Mouse (Mus musculus): ENCODE measurements around the gene Grn.
"Not testable (repeated sequence)": the region's sequence is repeated elsewhere in the genome, so short reads cannot be mapped to it uniquely, and the experiment has no call there.

The Grn gene

DNA sequence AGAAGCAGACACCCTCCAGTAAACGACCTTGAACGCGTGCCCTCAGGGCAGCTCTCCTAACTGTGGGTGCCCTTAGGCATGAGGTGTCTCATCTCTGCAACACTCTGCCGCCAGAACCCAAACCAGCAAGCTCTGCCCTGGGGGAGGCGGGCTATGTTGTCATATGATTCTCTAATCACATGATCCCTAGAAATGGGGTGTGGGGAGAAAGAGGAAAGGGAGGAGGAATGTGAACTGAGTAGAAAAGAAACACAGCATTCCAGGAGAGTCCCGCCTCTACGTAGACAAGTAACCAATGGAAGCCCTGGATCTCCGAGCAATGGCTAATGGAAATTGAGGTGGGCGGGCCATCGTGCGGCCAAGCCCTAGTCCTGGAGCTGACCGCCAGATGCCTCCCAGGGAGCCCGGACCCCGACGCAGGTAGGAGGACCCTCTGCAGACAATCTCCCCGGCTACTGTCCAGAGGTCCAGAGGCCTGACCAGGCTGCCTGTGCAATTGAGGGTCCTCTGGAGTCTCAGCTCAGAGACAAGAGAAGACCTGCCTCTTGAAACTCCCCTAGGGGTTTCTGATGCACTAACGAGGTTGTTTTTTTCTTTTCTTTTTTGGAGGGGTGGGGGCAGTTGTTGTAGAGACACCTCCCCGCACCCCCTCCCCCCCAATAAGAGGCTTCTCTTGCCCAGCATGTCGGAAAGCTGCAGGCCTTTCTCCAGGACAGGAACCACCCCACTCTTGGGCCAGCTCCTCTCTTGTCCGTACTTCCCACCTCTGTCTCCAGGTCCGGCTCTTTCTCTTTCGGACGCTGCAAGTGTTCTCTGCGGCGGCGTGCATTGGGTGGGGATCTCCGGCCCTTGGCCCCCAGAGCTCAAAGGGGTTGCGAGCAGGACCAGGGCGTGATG, at the start of gene Grn:
Gene Grn (plus strand): TSS at position 195 of the 897 bp plus-strand sequence.
- no peak for DNase-seq (ENCODE audit: extremely low spot score, low read depth, low spot score)

DNA sequence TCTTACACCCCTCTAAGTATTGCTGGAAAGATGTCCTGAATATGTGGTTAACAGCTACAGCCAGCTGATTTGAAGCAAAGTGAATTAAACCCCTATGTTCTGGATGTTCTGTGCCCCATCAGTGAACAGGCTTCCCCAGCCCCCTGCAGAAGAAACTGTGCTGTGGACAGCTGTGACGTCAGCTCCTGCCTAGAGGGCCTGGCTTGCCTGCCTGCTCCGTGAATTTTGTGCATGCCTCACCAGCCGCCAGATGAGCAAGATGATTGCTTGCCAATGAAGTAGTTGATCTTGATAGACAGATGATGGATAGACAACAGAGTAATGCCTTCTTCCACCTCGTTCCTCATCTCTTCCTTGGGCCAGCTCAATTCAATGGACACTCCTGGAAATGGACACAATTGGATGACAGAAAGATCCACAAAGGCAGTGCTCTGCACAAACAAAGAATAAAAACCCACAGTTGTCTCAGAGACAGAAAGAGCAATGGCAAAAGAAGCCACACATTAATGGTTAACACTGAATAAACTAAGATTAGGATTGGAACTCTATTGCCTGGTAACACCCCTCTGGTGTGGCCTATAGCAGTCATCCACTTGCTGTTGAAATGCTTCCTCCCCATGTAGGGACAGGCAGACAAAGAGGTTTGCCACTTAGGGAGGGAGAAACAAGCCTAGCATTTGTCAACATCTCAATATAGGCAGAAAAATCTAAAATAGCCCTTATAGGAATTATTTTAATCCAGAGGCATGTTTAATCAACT, 48.6 kb upstream of the Grn start:
- DNase-seq (ENCODE audit: extremely low spot score, low read depth, low spot score) = no peak

DNA sequence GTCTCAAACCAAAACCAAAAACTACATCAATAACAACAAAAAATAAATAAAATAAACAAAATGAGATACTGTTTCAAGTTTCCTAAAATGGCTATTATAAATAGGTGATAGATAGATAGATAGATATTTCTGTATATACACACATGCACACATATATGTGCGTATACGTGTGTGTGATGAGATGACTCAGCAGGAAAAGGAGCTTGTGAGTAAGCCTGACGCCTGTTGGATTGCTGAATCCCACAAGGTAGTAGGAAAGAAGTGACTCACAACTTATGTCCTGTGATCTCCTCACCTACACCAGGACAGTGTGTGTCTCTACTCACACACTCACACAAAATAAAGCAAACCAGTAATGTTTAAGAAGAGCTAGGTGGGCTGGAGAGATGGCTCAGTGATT, 47.3 kb upstream of the Grn start:
- DNase-seq (ENCODE audit: extremely low spot score, low read depth, low spot score) = no peak

DNA sequence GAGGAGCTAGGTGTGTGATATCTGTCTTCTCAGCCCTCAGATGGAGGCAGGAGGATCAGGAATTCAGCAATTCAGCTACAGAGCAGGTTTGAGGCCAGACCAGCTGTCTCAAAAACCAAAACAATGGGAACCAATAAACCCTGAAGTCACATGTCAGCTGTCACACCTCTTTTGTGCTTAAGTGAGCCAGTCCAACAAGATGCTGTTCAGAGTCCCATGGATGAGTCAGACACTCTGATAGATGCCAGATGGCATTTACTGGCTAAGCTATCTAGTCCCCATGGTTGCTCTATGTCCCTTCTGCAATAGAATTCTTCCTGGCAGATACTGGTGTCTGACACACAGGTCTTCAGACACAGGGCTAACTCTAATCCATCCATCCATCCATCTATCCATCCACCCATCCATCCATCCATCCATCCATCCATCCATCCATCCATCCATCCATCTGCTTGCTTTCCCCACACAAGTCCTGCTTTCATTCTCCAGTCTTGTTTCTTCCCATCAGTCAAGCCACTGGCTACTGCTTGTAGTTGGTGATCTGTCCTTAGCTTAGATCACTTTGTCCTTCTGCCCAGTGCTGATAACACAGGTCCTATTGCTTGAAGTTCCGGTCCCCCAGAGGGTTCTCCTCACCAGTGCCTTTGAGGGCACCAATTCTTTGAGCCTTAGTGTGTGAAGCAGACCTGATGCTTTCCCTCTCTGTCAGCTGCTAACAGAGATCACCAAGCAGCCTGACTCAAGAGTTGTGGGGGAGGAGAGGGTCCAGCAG, 46.6 kb upstream of the Grn start:
- no peak for DNase-seq (ENCODE audit: extremely low spot score, low read depth, low spot score)

DNA sequence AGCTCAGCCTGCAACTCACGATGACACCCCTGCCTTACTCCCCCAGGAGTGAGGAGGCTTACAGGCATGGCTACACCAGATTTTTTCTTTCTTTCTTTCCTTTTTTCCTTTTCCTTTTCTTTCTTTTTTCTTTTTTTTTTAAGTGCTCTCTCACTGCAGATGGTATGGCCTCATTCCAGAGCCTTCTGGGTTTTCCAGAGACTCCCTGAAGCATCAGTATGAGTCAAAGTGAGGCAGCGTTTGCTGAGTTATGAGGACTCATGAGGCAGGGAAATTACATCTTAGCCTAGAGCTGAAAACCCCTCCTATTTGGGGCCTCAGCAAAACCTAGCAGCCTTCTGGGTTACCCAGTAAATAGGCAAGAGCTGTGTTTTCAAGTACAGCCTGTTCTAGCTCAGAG, 45.7 kb upstream of the Grn start:
- DNase-seq (ENCODE audit: extremely low spot score, low read depth, low spot score) = no peak

DNA sequence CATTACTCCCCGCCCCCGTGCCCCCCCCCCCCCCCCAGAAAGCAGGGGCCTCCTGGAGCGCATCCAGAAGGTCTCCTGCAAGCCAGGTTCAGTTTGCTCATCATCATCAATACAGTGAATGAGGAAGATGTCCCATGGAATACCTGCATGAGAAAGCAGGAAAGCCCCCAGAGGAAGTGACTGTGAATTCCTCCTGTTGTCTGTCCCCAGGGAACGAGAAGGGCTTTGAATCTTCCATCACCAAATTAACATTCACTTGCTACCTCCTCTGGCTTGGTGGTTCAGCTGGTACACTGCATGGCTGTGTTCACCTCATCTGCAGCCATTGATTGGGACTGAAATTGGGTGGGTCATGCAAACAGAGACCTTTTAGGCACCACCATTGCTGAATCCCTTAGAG, 45.0 kb upstream of the Grn start:
- no peak for DNase-seq (ENCODE audit: extremely low spot score, low read depth, low spot score)

DNA sequence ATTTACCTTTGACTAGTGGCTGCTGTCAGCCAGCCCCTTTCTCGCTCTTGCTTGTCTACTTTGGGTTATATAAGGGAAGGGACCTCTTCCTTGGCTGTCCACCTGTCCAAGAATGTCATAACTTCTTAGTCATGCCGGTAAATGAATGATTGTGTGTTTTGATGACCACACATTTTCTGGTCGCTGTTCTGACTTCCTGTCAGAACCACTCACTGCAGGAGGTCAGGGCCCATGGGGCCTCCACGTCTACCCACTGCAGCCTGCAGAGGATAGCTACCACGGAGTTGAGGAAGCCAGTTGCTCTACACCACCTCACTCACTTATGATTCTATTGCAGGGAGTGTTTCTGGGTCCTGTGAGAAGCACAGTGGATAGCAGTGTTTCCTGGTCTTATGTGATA, 44.0 kb upstream of the Grn start:
- DNase-seq (ENCODE audit: extremely low spot score, low read depth, low spot score) = no peak

DNA sequence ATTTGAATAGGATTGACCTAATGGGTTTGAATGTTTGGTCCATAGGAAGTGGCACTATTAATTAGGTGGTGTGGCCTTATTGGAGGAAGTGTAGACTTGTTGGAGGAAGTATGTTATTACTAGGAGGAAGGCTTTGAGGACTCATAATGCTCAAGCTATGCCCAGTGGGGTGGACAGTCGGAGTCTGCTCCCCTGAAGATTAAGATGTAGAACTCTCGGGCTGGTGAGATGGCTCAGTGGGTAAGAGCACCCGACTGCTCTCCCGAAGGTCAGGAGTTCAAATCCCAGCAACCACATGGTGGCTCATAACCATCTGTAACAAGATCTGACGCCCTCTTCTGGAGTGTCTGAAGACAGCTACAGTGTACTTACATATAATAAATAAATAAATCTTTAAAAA, 40.7 kb upstream of the Grn start:
- DNase-seq (ENCODE audit: extremely low spot score, low read depth, low spot score) = not testable (repeated sequence)

DNA sequence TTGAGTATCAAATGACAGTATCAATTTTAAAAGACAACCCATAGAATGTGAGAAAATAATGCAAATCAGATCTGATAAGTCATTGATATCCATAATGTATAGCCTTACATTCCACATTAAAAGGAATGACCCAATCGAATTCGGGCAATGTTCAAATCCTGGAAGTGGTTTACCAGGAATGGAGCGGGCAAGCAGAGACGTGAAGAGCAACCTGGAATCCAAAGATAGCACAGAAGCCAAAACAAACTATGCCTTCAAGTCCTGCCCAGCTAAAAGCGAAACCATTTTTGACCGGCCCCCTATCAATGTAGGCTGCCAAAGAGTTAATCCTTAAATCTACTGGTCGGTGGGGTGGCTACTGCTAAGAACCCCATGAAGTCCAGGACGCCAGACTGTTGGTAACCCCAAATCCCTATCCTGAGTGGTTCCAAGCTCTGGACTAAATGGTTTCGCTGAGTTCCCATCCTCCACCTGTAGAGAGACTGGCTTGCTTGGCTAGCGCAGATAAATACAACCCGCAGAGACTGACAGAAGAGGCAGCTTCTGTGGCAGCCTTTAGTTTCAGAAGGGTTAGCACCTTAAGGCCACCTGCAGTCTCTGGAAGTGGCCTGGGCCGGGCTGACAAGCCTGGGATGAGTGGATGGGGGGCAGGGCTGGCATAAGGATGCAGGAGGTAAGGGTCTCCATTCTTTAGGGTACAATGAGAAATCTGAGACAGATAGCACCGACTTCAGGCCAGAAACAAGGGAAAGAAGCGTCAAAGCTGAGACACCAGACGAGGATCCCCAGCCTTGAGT, 37.5 kb upstream of the Grn start:
- no peak for DNase-seq (ENCODE audit: extremely low spot score, low read depth, low spot score)

DNA sequence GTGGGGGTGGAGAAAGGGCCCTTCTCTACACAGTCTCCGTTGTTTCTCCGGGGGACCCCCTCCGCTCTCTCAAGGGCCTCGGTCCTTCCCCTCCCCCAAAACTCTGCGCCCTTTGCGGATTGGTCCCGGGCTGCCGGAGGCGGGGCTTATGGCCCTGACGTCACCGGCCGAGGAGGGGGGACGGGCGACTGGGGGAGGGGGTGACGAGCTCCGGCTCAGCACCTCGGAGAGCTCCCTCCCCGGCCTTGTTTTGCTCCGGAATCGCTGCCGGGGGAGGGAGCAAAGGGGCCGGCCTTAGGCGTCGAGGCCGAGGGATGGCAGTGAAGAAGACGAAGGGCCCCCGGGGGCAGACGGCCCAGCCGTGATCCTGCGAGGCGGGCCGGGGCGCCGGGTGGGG, 36.9 kb upstream of the Grn start, which contains the start of gene Rundc3a:
Gene Rundc3a (plus strand): TSS at position 166 of the 397 bp plus-strand sequence.
- DNase-seq (ENCODE audit: extremely low spot score, low read depth, low spot score) = peak; percentile 61

DNA sequence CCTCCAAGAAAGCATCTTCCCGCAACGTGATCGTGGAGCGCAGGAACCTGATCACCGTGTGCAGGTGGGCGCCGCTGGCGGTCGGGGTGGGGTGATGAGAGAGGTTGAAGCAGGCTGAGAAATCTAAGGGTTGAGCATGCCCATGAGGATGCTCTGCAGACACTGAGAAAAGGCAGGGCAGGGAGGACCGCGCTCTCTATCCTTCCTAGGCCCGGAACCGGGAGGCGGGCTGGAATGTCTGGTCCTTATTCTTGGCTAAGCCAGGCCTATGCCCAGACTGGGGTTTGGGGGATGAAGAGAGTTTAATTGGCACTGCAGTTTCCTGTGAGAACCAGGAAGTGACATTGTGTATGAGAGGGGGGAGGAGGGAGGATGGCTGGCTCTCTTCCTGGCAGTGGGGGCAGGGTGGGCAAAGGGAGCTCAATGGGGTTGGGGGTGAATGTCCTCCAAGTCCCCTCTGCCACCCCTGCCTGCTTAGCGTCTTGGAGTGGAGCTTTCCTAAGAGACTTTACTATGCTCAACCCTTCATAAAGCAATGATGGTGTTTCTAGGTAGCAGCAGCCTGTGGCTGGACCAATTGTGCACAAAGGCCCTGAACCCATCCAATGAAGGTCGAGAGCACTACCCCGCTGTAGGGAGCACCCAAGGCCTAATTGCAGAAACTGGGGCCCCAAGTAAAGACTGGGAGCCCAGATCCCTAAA, 36.2 kb upstream of the Grn start:
- DNase-seq (ENCODE audit: extremely low spot score, low read depth, low spot score) = no peak

DNA sequence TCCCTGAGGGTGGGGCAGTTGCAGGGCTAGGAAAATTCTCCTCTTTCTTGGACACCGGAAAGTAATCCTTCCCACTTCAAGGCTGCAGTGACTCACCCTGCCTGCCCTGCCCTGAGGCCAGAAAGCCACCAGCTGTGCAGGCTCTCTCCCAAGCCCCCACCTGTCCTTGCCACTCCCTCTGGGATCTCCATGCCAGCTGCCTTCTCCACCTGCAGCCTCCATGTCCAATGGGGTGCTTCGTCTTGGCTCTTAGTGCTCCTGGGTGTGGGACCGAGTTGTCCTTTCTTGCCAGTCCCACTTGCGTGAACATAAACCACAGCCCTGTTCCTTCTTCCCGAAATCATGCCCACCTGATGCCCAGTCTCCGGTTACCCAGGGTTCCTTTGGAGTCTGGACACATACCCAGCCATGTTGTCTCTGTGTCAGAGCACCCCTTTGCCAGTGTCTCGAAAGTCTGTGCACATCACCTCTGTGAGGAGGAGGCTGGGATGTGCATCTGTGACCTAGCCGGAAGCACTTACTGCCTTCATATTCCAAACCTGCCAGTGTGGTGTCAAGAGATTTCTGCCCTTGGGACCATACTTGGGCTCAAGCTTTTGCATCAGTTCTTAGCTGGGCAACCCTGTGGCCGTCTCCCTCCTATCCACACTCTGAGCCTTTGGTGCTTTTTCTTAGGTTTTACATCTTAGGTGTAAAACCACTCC, 35.5 kb upstream of the Grn start:
- no peak for DNase-seq (ENCODE audit: extremely low spot score, low read depth, low spot score)

DNA sequence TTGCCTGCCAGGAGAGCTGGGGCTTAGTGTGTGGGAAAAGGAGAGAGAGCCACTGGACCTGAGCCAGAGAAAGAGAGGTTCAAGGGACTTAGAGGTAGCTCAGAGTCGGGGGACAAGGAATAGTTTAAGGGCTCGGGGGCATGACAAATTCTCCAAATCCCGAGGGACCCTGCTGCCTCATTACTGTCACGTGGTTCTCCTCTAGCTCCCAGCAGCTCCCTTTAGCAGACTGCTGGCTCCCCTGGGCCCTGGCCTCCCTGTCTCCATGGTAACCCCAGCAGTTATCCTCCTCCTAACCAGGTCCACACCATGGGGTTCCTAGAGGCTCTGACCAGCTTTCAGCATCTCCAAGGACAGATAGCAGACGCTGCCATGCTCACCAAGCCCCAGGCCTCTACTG, 34.9 kb upstream of the Grn start:
- DNase-seq (ENCODE audit: extremely low spot score, low read depth, low spot score) = no peak

DNA sequence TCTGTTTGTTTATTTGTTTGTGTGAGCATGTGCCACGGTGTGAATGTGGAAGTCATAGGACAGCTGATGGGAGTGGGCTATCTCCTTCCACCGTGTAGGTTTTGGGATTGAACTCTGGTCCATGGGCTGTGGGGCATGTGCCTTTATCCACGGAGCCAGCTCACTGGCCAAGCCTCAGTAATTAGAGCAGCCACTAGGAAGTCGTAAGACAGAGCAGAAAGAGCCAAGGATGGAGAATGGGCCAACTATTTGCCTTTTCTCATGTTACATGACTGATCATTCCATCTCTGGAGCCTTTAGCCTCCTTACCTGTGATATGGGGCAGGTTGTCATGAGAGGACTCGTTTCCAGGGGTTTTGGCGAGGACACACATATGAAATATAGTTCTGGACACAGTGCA, 33.9 kb upstream of the Grn start:
- no peak for DNase-seq (ENCODE audit: extremely low spot score, low read depth, low spot score)

DNA sequence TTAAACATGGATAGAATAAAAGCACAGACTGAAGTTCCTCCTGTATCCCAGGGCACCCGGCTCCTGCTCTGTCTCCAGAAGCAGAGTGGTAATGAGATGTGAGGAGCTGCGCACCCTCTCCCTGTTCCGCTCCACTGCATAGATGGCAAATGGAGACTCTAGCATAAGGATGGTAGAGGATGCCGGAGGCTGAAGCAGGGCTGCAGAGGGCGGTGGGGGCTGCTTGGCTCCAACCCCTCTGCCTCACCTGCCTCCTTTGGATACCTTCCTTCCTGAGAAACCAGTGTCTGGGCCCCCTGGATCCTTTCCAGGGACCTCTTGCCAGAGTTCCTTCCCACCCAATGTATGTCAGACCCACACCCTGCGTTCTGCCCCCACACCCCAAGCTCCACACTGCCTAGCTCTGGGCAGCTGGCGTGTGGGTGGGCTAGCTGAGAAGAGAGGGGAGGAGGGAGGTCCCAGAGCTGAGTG, 33.4 kb upstream of the Grn start:
- no peak for DNase-seq (ENCODE audit: extremely low spot score, low read depth, low spot score)

DNA sequence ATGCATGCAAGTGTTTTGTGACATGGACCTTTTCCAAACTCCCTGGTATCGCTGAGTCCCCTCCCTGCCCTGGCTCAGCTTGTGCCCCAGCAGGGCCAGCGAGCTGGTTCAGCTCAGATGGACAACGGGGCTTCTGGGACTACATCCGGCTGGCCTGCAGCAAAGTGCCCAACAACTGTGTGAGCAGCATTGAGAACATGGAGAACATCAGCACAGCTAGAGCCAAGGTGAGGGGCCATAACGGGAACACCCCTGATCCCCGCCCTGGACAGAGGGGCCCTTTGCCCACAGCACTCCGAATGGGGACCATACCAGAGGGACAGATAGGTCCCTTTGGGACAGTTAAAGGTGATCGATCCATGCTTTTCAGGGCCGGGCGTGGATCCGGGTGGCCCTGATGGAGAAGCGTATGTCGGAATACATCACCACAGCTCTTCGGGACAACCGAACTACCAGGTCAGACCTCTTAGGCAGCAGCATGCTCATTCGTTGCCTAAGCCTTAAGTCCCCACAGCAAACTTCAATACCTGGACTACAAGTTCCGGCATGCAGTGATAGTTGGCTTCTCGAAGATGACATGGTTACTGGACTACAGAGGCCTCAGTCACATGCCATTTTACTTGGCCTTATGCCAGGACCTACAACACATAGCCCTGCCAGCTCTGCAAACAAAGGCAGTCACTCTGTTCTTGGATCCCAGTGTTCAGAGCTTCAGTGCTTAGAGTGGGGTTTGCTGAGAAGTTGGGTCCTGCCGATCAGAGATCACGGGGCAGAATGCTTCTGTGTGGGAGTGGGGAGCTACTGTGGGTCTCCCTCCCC, 31.9 kb upstream of the Grn start:
- no peak for DNase-seq (ENCODE audit: extremely low spot score, low read depth, low spot score)

DNA sequence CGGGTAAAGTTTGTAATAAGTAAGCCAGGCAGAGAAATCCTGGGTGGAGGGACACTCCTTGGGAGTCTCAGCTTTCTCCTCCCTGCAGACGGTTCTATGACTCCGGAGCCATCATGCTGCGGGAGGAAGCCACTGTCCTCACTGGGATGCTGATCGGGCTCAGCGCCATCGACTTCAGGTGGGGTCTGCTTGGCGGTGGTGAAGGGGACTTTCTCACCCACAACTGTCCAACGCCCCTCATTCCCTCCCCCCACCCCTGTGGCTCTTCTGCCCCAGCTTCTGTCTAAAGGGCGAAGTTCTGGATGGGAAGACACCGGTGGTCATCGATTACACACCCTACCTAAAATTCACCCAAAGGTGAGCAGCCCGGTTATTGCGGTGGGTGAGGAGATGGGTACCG, 31.0 kb upstream of the Grn start:
- no peak for DNase-seq (ENCODE audit: extremely low spot score, low read depth, low spot score)

DNA sequence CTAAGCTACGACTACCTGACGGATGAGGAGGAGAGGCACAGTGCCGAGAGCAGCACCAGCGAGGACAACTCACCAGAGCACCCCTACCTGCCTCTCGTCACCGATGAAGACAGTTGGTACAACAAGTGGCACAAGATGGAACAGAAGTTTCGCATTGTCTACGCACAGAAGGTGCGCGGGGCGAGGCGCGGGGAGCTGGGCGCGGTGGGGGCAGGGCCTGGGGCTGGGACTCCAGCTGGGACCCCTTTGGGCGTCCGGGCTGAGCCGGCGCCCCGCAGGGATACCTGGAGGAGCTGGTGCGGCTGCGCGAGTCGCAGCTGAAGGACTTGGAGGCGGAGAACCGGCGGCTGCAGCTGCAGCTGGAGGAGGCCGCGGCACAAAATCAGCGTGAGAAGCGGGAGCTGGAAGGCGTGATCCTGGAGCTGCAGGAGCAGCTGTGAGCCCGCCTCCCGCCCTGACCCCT, 30.5 kb upstream of the Grn start:
- no peak for DNase-seq (ENCODE audit: extremely low spot score, low read depth, low spot score)

Data from hindlimb bud, embryonic 11.5 days (tissue).